Mouse (Mus musculus): ENCODE results near the gene Pygo2.
A peak's percentile ranks its signal among the peaks of the same experiment; 100 is the strongest.

Pygo2 gene

GRCm38 (mm10) chr3:89430171-89431159 lies at the start of gene Pygo2:
Gene Pygo2 (plus strand): TSS chr3:89430214.
- peak; percentile 89 for DNase-seq (ENCODE audit: low spot score)

GRCm38 (mm10) chr3:89380291-89380690 lies 49.7 kb upstream of the Pygo2 start:
- DNase-seq (ENCODE audit: low spot score): no peak

- DNase-seq (ENCODE audit: low spot score): no peak
Observed at GRCm38 (mm10) chr3:89380711-89381110, 49.3 kb upstream of the Pygo2 start.

- DNase-seq (ENCODE audit: low spot score): no peak
Observed at GRCm38 (mm10) chr3:89381233-89381632, 48.8 kb upstream of the Pygo2 start.

- DNase-seq (ENCODE audit: low spot score): no peak
Observed at GRCm38 (mm10) chr3:89382033-89382882, 47.8 kb upstream of the Pygo2 start.

GRCm38 (mm10) chr3:89382950-89383349 lies 47.1 kb upstream of the Pygo2 start:
- DNase-seq (ENCODE audit: low spot score): no peak

- no peak for DNase-seq (ENCODE audit: low spot score)
Observed at GRCm38 (mm10) chr3:89383651-89384255, 46.3 kb upstream of the Pygo2 start.

GRCm38 (mm10) chr3:89384331-89385076 lies 45.5 kb upstream of the Pygo2 start:
- peak; percentile 62 for DNase-seq (ENCODE audit: low spot score)

- no peak for DNase-seq (ENCODE audit: low spot score)
Observed at GRCm38 (mm10) chr3:89385451-89385850, 44.6 kb upstream of the Pygo2 start.

GRCm38 (mm10) chr3:89386438-89387420 lies 43.3 kb upstream of the Pygo2 start:
- DNase-seq (ENCODE audit: low spot score): no peak

- peak; percentile 38 for DNase-seq (ENCODE audit: low spot score)
Observed at GRCm38 (mm10) chr3:89387632-89388031, 42.4 kb upstream of the Pygo2 start.

GRCm38 (mm10) chr3:89388134-89388881 lies 41.7 kb upstream of the Pygo2 start:
- no peak for DNase-seq (ENCODE audit: low spot score)

GRCm38 (mm10) chr3:89388901-89389740 lies 40.9 kb upstream of the Pygo2 start:
- no peak for DNase-seq (ENCODE audit: low spot score)

- no peak for DNase-seq (ENCODE audit: low spot score)
Observed at GRCm38 (mm10) chr3:89390111-89390515, 39.9 kb upstream of the Pygo2 start.

- DNase-seq (ENCODE audit: low spot score): peak; percentile 39
Observed at GRCm38 (mm10) chr3:89390699-89391662, 39.0 kb upstream of the Pygo2 start.

- peak; percentile 57 for DNase-seq (ENCODE audit: low spot score)
Observed at GRCm38 (mm10) chr3:89391663-89392511, 38.1 kb upstream of the Pygo2 start.

All from urinary bladder, postnatal 25 days (tissue).